Mouse (Mus musculus) heart, postnatal 14 days (tissue): ENCODE measurements around the gene Pgk1. TPM values are rescaled to one million over a fixed set of nuclear protein-coding genes. Genes with fewer than 3 reads are reported as not detected.
"Not testable (repeated sequence)": the region's sequence is repeated elsewhere in the genome, so short reads cannot be mapped to it uniquely, and the experiment has no call there.

Experiments
- DNase-seq, 2 experiments: peaks; one replicate each; pipeline ENCODE4 v3.0.0; 2021 to 2022
- intact Hi-C: fragments of 180-260 bp; cut with DNase I; formaldehyde crosslinking; loops from one replicate; pipeline ENCODE4 v1.15.1; 2025
- long read RNA-seq, 2 experiments: library from polyadenylated mRNA; stranded (forward); transcript quantifications; one replicate each; pipeline ENCODE4 v2.0.0; 2021
- total RNA-seq, 2 experiments: library from RNA; stranded (reverse); gene quantifications; 2 replicates each; pipeline ENCODE4 v1.2.3; 2021

Gene Pgk1
- 100 to 1,000 TPM; 554 to 629 TPM for total RNA-seq
- long read RNA-seq, experiment 1, transcript Pgk1-201 (11 exons, 1,825 nt) = major isoform, 596 of 654 reads
- long read RNA-seq, experiment 1, partial matches to known transcripts = 56 of 654 reads
- long read RNA-seq, experiment 1, other reads (novel, unspliced or antisense) = 2 of 654 reads
- long read RNA-seq, experiment 2, transcript Pgk1-201 (11 exons, 1,825 nt) = major isoform, 266 of 280 reads
- long read RNA-seq, experiment 2, partial matches to known transcripts = 12 of 280 reads
- long read RNA-seq, experiment 2, other reads (novel, unspliced or antisense) = 2 of 280 reads

DNA sequence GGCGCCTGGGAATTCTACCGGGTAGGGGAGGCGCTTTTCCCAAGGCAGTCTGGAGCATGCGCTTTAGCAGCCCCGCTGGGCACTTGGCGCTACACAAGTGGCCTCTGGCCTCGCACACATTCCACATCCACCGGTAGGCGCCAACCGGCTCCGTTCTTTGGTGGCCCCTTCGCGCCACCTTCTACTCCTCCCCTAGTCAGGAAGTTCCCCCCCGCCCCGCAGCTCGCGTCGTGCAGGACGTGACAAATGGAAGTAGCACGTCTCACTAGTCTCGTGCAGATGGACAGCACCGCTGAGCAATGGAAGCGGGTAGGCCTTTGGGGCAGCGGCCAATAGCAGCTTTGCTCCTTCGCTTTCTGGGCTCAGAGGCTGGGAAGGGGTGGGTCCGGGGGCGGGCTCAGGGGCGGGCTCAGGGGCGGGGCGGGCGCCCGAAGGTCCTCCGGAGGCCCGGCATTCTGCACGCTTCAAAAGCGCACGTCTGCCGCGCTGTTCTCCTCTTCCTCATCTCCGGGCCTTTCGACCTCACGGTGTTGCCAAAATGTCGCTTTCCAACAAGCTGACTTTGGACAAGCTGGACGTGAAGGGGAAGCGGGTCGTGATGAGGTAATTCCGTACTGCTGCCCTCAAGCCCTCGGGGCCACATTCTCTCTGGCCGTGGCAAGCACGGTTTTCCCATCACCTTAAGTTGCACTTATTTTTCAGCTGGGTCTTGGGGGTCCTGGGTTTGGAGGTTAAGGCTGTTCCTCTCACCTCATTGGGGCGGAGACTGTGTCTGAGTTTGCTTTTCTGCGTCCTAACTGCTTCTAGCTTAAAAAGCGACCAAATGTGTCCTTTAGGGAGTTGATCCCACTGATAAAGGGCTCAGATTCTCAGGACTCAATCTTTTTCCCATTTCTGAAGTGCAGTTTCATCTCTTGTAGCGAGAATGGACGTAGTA lies at the start of gene Pgk1:
Pgk1 (plus strand) TSS at position 388 of the 937 bp plus-strand sequence.
- intact Hi-C loops = loop anchor here (5.0 kb wide), 1 partner anchor 160 kb away; the partner anchor contains the start of gene Atp7a
- peak; percentile 83 to 89 for DNase-seq

GRCm38 (mm10) chrX:106139309-106140070 lies 47.4 kb upstream of the Pgk1 start:
- DNase-seq = no peak
- intact Hi-C loops = no loop called here

GRCm38 (mm10) chrX:106142936-106143335 lies 44.0 kb upstream of the Pgk1 start, which contains the start of gene Tlr13:
Gene Tlr13, plus strand, starts transcription at chrX:106143204.
- DNase-seq = no peak
- intact Hi-C loops = no loop called here

DNA sequence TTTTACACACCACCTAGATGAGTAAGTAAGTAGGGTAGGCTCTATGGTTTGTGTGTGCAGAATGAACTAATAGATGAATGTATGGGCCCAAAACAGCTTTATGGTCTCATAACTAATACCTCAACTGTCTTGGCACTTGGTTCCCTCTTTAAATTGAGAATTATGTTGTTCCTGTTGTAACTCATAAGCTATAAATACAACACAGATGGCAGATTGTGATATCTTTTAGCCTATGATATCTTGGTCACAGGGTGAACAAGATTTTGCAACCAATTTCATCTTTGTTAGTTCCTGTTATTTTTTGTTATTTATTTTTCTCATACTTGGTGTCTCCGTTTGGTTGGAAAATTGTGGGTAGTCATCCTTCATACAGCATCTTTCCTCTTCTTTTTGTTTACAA lies 38.7 kb upstream of the Pgk1 start:
- DNase-seq = no peak
- intact Hi-C loops = no loop called here

GRCm38 (mm10) chrX:106149460-106149859 lies 37.4 kb upstream of the Pgk1 start:
- DNase-seq = no peak
- intact Hi-C loops = no loop called here

DNA sequence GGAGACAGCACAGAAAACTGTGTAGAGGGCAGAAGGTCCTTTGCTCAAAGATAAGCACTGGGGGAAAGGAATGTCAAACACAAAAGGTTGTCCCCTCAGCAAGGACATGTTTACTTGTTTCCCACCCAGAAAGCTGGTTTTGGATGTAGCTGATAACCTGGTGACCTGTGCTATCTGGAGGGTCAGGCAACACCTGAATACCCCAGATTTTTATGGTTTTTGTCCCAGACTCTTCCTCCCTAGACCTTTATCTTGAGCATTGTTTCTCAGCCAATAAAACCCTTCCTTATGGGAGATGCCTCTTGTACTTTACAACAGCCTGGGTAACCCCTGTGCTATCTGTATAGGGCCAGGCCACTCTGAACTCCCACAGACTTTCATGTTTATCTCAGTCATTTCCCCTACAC lies 32.7 kb upstream of the Pgk1 start:
- DNase-seq = no peak
- intact Hi-C loops = no loop called here

- no peak for DNase-seq
- intact Hi-C loops = no loop called here
Measured at GRCm38 (mm10) chrX:106155892-106156291, 31.0 kb upstream of the Pgk1 start.

- DNase-seq = no peak
- intact Hi-C loops = no loop called here
Measured at GRCm38 (mm10) chrX:106163995-106164394, 22.9 kb upstream of the Pgk1 start.

DNA sequence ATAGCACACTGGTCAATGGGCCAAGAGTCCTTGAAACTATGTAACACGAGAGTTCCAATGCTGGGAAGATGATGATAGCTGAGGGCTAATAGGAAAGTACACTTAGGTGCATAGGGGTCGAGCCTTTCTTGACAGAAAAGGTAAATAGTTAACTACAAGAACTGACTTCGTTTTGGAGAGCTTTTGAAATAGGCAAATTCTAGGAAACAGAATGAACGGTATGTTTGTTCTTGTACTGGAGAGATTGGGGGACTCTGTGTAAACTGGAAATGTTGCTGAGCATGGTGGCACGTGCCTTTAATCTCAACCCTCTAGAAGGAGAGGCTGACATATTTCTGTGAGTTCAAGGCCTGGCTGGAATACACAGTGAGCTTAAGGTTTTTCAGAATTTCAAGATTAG lies 22.3 kb upstream of the Pgk1 start:
- DNase-seq = no peak
- intact Hi-C loops = no loop called here

GRCm38 (mm10) chrX:106165089-106165488 lies 21.8 kb upstream of the Pgk1 start:
- DNase-seq = no peak
- intact Hi-C loops = no loop called here

DNA sequence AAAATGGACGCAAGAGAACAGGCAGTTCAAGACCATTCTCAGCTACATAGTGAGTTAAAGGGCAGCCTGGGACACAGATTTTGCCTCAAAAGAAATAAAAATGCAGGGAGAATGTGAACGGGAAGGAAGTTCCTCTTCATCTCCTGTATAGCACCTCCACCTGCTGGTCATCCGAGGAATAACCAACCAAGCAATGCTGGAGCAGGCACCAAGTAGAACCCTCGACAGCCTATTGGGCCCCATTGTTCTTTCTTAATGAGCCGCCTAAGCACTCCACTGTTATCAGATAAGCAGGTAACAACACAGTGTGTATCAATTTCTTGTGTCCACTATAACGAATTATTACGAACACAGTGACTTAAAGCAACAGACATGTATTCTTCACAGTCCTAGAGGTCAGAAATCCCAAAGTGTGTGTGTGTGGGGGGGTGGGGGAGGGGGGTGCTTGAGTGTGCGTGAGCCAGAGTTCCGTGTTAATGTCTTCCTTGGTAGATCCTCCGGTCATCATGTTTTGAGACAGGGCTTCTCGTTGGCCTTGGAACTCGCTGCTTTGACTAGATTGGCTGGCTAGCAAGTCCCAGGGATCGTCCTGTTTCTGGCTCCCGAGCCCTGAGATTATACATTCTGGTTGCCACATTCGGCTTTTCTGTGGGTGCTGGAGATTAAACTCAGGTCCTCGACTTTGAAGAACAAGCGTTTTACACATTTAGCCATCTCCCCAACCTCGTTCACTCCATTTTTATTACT lies 15.6 kb upstream of the Pgk1 start:
- intact Hi-C loops = loop anchor here (2.0 kb wide), 1 partner anchor 144 kb away; the partner anchor contains the start of gene Atp7a
- DNase-seq = peak; percentile 67 to 76

- no peak for DNase-seq
- intact Hi-C loops = loop anchor here (2.0 kb wide), 1 partner anchor 145 kb away; the partner anchor contains the start of gene Atp7a
Measured at GRCm38 (mm10) chrX:106171853-106172154, 15.1 kb upstream of the Pgk1 start.

DNA sequence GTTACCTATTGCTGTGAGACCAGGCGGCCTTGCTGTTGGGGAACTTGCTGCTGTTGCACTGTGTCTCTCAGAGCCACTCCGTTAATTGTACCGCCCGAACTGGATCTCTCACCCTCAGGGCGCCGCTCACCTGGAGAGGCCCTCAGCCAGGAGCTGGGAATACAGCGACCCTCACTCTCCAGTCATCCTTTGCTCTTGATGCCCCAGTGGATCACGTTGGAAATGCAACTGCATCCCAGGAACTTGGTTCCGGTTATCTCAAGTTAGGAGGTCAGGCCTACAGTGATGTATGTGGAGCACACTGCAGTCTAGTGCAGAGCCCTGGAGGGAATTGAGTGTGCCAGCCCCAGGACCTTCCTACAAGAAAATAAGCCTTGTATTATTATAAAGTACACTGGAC lies 10.6 kb upstream of the Pgk1 start:
- intact Hi-C loops = no loop called here
- DNase-seq = no peak

GRCm38 (mm10) chrX:106184279-106184678 lies 2.6 kb upstream of the Pgk1 start:
- DNase-seq = no peak
- intact Hi-C loops = no loop called here

DNA sequence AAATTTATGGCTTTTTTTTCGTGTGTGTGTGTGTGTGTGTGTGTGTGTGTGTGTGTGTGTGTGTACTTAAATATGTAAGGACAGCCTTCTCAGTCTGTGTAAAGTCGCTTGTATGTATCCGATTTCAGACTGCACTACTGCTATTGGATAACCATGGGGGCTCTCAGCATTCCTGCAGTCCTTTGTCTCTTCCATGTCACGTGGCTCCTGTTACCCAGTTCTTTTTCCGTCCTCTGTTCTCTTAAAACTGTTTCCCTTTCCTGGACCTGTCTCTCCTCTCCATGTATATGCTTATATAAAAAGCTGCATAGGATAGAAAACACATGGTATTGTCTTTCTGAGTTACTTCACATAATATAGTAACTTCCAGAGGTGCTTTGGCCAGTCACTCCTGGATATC lies 1.2 kb upstream of the Pgk1 start:
- DNase-seq = no peak
- intact Hi-C loops = loop anchor here (5.0 kb wide), 1 partner anchor 158 kb away; the partner anchor contains the start of gene Atp7a

DNA sequence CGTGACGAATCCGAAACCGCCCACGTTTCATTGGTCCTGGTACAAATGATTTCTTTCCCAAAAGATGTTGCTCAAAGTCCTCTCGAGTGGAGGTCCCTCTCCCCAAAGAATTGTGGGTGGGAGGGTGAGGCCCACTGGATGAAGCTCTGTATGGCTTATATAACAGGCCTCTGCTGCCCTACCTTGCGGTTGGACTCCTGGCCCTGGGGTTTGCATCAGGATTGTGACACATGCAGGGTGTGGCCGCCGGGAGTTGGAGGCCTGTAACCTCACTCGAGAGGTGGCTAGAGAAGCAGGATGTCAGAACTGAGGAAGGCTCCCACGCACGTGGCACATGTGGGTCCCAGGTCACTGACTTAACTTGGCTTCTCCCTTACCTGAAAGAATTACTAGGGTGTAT lies 837 bp downstream of the Pgk1 start:
- intact Hi-C loops = loop anchor here (5.0 kb wide), 1 partner anchor 160 kb away; the partner anchor contains the start of gene Atp7a
- peak in 1 of 2 experiments; percentile 6 for DNase-seq

- DNase-seq = no peak
- intact Hi-C loops = loop anchor here (5.0 kb wide), 1 partner anchor 162 kb away; the partner anchor contains the start of gene Atp7a
Measured at GRCm38 (mm10) chrX:106189356-106189755, 2.5 kb downstream of the Pgk1 start.

GRCm38 (mm10) chrX:106190091-106190490 lies 3.2 kb downstream of the Pgk1 start:
- intact Hi-C loops = no loop called here
- DNase-seq = no peak

- intact Hi-C loops, DNase-seq: not testable (repeated sequence)
Measured at GRCm38 (mm10) chrX:106194361-106194760, 7.5 kb downstream of the Pgk1 start.

GRCm38 (mm10) chrX:106197308-106197707 lies 10.4 kb downstream of the Pgk1 start:
- DNase-seq = no peak
- intact Hi-C loops = no loop called here
